Mouse (Mus musculus) ES-Bruce4 (cell line): ENCODE results near the gene Ilkap. TPM values are rescaled to one million over a fixed set of nuclear protein-coding genes. Genes with fewer than 3 reads are reported as not detected.

ENCODE experiments used
- H3K27ac ChIP-seq: 2 replicates; pipeline ENCODE4 v1.5.1; 2012; ENCODE audit warnings: low read length, inconsistent platforms; ENCODE audit not compliant: insufficient read depth
- H3K27me3 ChIP-seq: 2 replicates; pipeline ENCODE4 v1.6.1; 2012; ENCODE audit warnings: mild to moderate bottlenecking, low read length, inconsistent platforms; ENCODE audit not compliant: control insufficient read depth, poor library complexity, insufficient read depth, severe bottlenecking
- H3K36me3 ChIP-seq: 2 replicates; pipeline ENCODE4 v1.6.1; 2012; ENCODE audit warnings: inconsistent platforms, mild to moderate bottlenecking, low read length, moderate library complexity; ENCODE audit not compliant: control insufficient read depth, poor library complexity, insufficient read depth, severe bottlenecking
- H3K4me1 ChIP-seq: one replicate; pipeline ENCODE4 v1.8.1; 2011; ENCODE audit warnings: low read length; ENCODE audit not compliant: control insufficient read depth, insufficient read depth
- H3K4me3 ChIP-seq: 2 replicates; pipeline ENCODE4 v1.5.1; 2011; ENCODE audit warnings: low read depth, mild to moderate bottlenecking, low read length
- H3K9ac ChIP-seq: 2 replicates; pipeline ENCODE4 v1.6.1; 2012; ENCODE audit warnings: low read depth, mild to moderate bottlenecking, inconsistent platforms; ENCODE audit not compliant: poor library complexity, severe bottlenecking
- H3K9me3 ChIP-seq: replicated peaks from 2 replicates; pipeline ENCODE4 v1.6.1; 2012; ENCODE audit warnings: mild to moderate bottlenecking, low read length, inconsistent platforms; ENCODE audit not compliant: control insufficient read depth, poor library complexity, insufficient read depth, severe bottlenecking
- CTCF ChIP-seq: IDR thresholded peaks from one replicate; pipeline ENCODE4 v1.8.1; 2011; ENCODE audit warnings: low read depth, low read length
- EP300 ChIP-seq: IDR thresholded peaks from 2 replicates; pipeline ENCODE4 v1.6.1; 2011; ENCODE audit warnings: low read depth, low read length; ENCODE audit not compliant: insufficient read depth
- POLR2A ChIP-seq: IDR thresholded peaks from one replicate; pipeline ENCODE4 v1.8.1; 2011; ENCODE audit warnings: low read length; ENCODE audit not compliant: insufficient read depth
- polyA plus RNA-seq: library from polyadenylated mRNA; stranded (reverse); fragments of >200 nt; gene quantifications from 2 replicates; pipeline ENCODE4 v1.2.4, GENCODE M21; 2011; ENCODE audit warnings: low read depth; ENCODE audit not compliant: missing spikeins, insufficient read depth, insufficient read length

The Ilkap gene
- polyA plus RNA-seq, 1 experiment = 72.1 TPM

DNA sequence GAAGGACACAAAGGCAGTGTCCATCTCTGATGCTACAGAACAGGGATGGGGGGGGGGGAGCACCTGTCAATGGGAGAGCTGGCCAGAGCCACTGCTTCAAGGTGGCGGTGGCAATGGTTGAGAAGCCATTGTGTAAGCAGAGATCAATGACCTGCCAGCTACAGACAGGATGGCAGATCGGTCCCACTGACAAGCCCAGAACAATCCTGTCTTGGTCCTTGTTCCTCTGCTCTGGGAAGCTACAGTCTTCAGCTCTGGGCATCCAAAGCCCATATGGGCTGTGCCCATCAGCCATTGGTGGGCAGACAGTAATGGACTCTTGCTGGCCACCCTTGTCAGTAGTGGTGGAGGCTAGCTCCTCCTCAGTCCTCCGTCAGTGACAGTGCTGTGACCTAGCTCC, 43.2 kb upstream of the Ilkap start:
- no peaks in the 10 kb centered on the region for H3K4me1 ChIP-seq
- no peaks in the 10 kb centered on the region for H3K36me3 ChIP-seq
- H3K9ac ChIP-seq = no peak overlapping the region
- H3K9me3 ChIP-seq = no peaks in the 10 kb centered on the region
- H3K27ac ChIP-seq = no peak overlapping the region
- no peaks in the 10 kb centered on the region for H3K27me3 ChIP-seq
- TF ChIP-seq EP300 (no peak), CTCF (no peak), POLR2A (no peak)
- H3K4me3 ChIP-seq = no peak overlapping the region

DNA sequence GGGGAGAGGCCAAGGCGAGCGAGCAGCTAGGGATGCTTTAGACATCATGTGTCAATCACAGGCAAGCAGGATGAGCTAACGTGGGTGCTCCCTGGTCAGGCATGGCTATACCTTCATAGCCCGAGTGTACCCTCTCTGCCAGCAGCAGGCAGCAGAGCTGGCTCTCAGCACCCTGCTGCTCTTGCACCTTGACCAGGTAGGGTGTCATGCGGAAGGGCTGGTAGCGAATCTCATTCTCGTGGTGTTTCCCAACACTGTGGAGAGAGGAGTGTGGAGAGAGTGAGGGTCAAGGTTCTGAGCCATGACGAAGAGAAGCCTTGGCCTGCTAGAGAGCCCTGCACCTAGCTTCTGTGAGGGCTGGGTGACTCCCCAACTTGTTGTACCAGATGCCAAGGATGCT, 41.2 kb upstream of the Ilkap start:
- Histone ChIP-seq H3K27me3 (no peaks in the 10 kb centered on the region), H3K9me3 (no peaks in the 10 kb centered on the region), H3K4me3 (no peak overlapping the region), H3K4me1 (no peaks in the 10 kb centered on the region), H3K36me3 (no peaks in the 10 kb centered on the region), H3K9ac (no peak overlapping the region), H3K27ac (no peak overlapping the region)
- TF ChIP-seq CTCF (no peak), EP300 (no peak), POLR2A (no peak)

DNA sequence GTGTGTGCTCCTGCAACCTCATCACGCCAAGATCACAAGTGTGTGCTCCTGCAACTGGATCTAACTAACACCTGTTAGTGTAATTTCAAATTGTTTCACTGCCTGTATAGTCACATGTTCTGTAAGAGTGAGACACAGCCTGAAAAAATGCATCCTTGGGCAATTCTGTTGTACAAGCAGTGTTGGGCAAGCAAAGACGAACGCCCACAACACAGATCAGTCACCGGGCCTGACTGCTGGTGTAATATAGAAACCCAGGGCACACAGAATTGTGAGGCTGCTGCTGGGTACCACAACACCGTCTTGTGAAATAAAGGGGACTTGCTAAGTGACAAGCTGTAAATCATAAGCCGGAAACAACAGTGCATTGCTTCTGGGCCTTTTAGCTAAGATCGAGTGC, 39.0 kb upstream of the Ilkap start:
- Histone ChIP-seq H3K4me1 (no peaks in the 10 kb centered on the region), H3K9me3 (no peaks in the 10 kb centered on the region), H3K9ac (no peak overlapping the region), H3K36me3 (no peaks in the 10 kb centered on the region), H3K27ac (no peak overlapping the region), H3K4me3 (no peak overlapping the region), H3K27me3 (no peaks in the 10 kb centered on the region)
- no peak for TF ChIP-seq POLR2A
- TF ChIP-seq CTCF = no peak
- no peak for TF ChIP-seq EP300

DNA sequence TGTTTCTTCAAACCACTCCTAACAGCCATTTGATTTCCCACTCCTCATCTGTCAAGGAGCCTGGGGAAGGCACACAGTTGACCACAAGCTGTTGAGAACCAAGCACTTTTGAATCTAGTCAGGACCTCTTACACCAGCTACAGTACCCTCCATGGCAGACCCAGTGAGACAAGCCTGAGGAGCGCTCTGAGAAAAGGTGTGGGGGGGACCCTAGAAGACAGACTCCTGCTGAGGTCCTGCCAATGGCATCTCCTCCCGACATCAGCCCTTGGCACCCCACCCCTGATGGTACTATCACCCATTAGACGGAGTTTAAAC, 38.4 kb upstream of the Ilkap start:
- H3K9ac ChIP-seq = no peak overlapping the region
- H3K27ac ChIP-seq = no peak overlapping the region
- H3K27me3 ChIP-seq = no peaks in the 10 kb centered on the region
- no peaks in the 10 kb centered on the region for H3K9me3 ChIP-seq
- no peaks in the 10 kb centered on the region for H3K36me3 ChIP-seq
- H3K4me3 ChIP-seq = no peak overlapping the region
- no peaks in the 10 kb centered on the region for H3K4me1 ChIP-seq
- TF ChIP-seq EP300 = no peak
- TF ChIP-seq CTCF = no peak
- no peak for TF ChIP-seq POLR2A

DNA sequence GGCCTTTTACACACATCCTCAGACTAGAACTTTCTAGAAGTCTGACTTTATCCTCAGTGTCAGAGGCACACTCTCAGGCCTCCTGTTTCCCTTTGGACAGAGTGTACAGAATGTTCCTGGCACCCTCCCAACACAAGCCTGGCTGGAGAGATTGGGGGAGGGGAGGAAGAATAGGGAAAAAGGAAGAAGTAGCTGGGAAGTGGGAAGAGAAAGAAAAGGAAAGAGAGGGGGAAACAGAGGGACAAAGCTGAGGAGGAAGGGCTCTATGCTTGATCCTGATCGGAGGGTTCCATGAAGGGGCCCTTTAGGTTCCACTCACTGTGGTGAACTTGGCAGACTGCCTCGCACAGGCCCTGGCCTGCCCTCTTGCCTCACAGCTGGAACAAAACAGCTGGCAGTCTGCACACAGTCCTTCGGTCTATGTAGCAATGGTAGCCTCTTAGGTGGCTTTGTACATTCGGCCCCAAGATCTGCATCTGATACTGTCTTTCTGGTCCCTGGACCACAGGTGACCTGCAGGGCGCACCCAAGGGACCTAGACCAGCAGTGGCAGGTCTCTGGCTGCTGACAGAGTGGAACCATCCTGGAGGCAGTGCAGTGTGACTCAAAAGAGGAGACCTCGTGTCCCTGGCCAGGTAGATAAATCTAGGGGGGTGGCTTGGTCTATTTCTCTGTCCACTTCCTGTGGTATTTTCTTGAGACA, 37.9 kb upstream of the Ilkap start:
- Histone ChIP-seq H3K27me3 (no peaks in the 10 kb centered on the region), H3K4me1 (no peaks in the 10 kb centered on the region), H3K9ac (no peak overlapping the region), H3K27ac (no peak overlapping the region), H3K36me3 (no peaks in the 10 kb centered on the region), H3K9me3 (no peaks in the 10 kb centered on the region), H3K4me3 (no peak overlapping the region)
- TF ChIP-seq EP300 (no peak), POLR2A (no peak), CTCF (no peak)

DNA sequence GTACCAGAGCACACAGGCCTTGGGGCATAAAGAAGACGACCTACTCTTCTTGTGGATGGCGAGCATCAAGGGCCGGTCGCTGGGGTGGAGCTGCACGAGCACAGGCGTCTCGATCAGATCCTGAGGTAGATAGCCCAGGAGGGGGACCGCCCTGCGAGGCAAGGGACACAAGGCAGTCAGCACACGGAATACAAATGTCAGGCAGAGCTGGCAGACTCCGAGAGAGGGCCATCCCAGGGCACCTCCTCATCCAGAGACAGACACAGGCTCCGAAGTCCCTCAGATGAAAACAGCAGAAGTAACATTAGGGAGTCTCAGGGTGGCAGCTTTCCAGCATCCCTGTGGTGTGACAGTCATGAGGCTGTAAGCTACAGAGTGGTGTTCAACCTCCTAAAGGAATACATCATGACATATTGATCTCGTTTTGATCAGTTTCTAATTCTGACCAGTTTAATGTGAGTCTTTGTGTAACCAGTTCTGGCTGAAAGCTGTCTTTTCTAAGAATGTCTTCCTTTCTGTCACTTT, 37.1 kb upstream of the Ilkap start:
- Histone ChIP-seq H3K9me3 (no peaks in the 10 kb centered on the region), H3K27ac (no peak overlapping the region), H3K9ac (no peak overlapping the region)

More for the DNA sequence above, 37.1 kb upstream of the Ilkap start:
- H3K4me3 ChIP-seq = no peak overlapping the region
- no peaks in the 10 kb centered on the region for H3K27me3 ChIP-seq
- H3K4me1 ChIP-seq = no peaks in the 10 kb centered on the region
- TF ChIP-seq POLR2A = no peak
- TF ChIP-seq EP300 = no peak
- no peak for TF ChIP-seq CTCF
- H3K36me3 ChIP-seq = no peaks in the 10 kb centered on the region
